Mouse (Mus musculus): Measurements from ENCODE around the gene Cdh20.
A peak's percentile ranks its signal among the peaks of the same experiment; 100 is the strongest.
"Not testable (repeated sequence)": the region's sequence is repeated elsewhere in the genome, so short reads cannot be mapped to it uniquely, and the experiment has no call there.

The Cdh20 gene

DNA sequence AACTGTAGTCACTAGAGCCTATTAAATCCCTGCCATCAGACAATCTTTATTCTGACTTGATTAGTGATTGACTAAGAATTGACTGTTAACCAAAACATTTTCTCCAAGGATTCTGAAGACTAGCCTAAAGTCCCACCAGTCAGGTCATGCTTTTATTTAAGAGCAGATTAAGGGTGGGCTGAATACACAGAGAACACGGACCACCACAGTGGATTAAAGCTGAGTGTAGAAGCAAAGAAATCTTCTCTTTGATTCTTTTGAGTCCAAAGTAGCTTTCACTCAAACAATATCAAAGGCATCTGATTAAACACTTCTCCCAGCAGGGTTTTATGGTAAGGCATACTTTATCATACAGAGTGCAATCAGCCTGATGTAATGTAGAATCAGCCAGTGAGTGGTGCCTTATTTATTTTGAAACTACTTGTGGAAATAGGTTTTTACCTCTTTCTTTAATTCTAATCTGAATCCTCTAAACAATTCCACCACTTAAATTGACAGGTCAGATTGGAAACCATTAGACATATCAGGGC is 149.0 kb downstream of the Cdh20 start:
- no peak for DNase-seq

DNA sequence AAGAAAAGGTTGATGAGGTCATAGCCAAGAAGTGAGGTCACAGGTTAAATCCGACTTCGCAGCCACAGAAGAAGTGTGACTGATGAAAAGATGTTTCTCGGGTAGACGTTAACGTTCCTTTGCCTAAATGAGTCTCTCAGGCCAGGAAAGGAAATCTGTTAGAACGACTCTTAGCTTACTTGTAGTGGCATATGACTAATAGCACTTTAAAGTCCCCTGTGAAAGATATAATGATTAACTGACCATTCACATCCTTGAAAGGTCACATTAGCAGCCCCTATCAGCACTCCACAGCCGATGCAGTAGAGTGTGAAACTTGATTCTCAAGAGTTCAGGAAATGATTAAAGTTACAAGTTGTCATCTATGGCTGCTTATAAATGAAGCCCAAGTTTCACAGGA is 164.7 kb downstream of the Cdh20 start:
- no peak for DNase-seq

GRCm38 (mm10) chr1:104936966-104937365 is 168.6 kb downstream of the Cdh20 start:
- DNase-seq = no peak

- DNase-seq = no peak
These were observed 170.8 kb downstream of the Cdh20 start for GRCm38 (mm10) chr1:104939156-104939555.

DNA sequence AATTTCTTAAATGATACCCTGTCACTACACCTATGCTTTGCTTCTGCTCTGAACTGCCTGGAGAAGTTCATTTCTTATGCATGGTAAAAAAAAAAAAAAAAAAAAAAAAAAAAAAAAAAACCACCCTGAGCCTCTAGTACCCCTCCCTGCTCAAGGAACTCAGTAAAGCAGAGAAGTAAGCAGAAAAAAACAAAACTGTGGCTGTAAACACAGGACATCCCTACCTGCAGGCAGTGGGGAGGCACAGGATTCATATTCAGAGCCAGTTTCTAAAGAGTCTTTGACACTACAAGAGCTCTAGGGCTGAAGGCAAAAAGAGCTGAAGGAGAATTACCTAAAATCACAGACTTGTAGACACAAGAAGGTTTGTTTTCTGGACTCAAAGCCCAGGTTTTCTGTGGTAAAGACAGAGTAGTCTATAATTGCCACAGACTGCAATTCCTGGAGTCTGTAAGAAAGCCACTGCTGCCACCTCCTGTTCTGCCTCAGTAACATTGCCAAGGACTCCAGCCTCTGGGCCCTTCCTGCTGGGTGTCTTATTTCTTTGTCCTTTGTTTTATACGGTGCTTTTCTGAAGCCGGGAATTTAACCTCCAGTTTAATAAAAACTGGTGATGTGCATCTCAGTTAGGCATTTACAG is 176.3 kb downstream of the Cdh20 start:
- peak; percentile 28 for DNase-seq

DNA sequence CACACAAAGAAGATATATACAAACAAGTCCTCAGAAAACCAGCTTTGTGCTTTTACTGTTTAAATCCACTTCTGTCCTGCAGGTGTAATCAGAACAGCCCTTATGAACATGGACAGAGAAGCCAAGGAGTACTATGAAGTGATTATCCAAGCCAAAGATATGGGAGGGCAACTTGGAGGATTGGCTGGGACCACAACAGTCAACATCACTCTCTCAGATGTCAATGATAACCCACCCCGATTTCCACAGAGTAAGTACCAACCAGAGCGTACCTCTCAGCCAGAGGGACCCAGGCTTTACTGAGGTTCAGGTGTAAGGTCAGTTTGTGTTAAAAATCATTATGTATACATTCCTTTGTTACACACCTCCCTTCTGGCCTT is 176.8 kb downstream of the Cdh20 start:
- no peak for DNase-seq

GRCm38 (mm10) chr1:104949640-104950039 is 181.3 kb downstream of the Cdh20 start:
- not testable (repeated sequence) for DNase-seq

DNA sequence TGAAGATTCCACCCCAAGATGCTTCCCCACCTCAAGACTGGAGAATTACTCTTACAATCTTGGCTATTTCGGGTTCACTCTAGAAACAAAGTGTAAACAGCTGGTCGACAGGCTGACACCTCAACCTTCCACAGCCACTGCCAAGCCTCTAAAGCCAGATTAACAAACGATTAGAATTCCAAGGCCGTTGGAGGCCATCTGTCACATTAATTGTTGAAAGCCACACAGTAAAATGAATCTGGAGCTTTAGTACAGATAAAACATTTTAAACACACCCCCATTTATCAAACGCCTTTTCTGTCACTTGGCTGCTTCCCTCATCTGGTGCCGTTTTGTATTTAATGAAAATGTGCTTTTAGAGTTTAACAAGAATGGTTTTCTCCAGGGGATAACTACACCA is 188.7 kb downstream of the Cdh20 start:
- DNase-seq = peak; percentile 11

GRCm38 (mm10) chr1:104961670-104962069 is 193.3 kb downstream of the Cdh20 start:
- DNase-seq = no peak

GRCm38 (mm10) chr1:104962257-104962656 is 193.9 kb downstream of the Cdh20 start:
- DNase-seq = no peak

GRCm38 (mm10) chr1:104979068-104979467 is 210.7 kb downstream of the Cdh20 start:
- DNase-seq = peak; percentile 9

GRCm38 (mm10) chr1:104980273-104980672 is 211.9 kb downstream of the Cdh20 start:
- no peak for DNase-seq

GRCm38 (mm10) chr1:104986222-104986973 is 218.1 kb downstream of the Cdh20 start:
- peak; percentile 53 for DNase-seq

DNA sequence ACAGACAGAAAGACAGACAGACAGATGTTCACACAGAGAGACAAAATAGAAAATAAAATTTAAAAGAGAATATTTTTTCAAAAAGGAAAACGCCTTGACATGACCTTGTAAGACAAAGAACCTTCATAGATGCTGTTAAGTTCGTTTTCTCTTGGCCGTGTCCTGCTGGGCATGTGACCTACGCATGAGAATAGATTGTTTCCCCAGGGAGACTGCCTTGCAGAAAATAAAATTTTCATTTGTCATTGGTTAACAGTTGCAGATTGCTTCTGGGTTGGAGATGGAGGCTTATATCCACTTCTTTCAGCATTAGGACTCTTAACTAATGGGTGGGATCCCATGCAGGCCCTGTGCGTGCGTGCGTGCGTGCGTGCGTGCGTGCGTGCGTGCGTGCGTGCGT is 219.2 kb downstream of the Cdh20 start:
- no peak for DNase-seq

- no peak for DNase-seq
These were observed 224.1 kb downstream of the Cdh20 start for GRCm38 (mm10) chr1:104992441-104992840.

DNA sequence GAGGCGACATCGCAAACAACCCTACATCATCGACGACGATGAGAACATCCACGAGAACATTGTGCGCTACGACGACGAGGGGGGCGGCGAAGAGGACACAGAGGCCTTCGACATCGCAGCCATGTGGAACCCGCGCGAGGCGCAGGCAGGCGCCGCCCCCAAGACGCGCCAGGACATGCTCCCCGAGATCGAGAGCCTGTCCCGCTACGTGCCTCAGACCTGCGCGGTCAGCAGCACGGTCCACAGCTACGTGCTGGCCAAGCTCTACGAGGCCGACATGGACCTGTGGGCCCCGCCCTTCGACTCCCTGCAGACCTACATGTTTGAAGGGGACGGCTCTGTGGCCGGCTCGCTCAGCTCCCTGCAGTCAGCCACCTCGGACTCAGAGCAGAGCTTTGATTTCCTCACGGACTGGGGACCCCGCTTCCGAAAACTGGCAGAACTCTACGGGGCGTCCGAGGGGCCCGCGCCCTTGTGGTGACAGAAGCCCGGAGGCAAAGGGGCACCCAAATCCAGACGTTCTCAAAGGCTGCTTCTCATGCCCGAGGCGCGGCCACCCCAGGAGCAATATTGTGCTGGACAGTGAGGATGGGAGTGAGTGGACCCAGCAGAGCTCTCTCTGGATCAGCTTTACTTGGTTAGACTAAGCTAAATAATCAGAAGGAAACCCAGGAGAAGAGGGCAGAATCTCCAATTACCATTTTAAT is 225.7 kb downstream of the Cdh20 start:
- peak; percentile 49 for DNase-seq

GRCm38 (mm10) chr1:104994612-104994986 is 226.3 kb downstream of the Cdh20 start:
- no peak for DNase-seq

DNA sequence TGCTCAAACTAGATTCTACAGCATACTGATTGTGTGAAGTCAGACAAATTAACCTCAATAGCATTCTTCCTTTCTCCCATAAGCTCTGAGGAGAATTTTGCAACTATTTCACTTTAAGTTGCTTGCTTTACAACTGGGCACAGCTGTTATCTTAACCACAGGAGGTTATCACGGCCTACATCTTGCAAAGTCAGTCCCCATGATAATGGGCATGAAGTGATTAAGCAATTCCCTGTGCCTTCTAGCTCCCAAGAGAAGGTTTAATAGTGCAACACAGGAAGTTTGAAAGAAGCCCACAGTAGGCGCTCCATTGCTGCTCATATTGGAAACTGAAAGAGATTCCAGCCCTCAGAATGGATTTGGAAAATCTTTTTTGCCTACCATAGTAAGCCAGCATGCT is 229.5 kb downstream of the Cdh20 start:
- no peak for DNase-seq

GRCm38 (mm10) chr1:105002179-105002578 is 233.8 kb downstream of the Cdh20 start:
- DNase-seq = no peak

GRCm38 (mm10) chr1:105003786-105004185 is 235.5 kb downstream of the Cdh20 start:
- DNase-seq = no peak

GRCm38 (mm10) chr1:105012616-105013015 is 244.3 kb downstream of the Cdh20 start:
- no peak for DNase-seq

- DNase-seq = no peak
These were observed 245.0 kb downstream of the Cdh20 start for GRCm38 (mm10) chr1:105013291-105013690.

GRCm38 (mm10) chr1:105041668-105042067 is 273.3 kb downstream of the Cdh20 start:
- DNase-seq = no peak
